Mouse (Mus musculus) urinary bladder, postnatal 14 days (tissue): ENCODE data around the gene Rai1.

ENCODE experiments used
- DNase-seq: peaks from one replicate; pipeline ENCODE4 v3.0.0; 2021; ENCODE audit warnings: low spot score

Gene Rai1

GRCm38 (mm10) chr11:60192534-60192933, 87.7 kb downstream of the Rai1 start:
- DNase-seq: no peak

GRCm38 (mm10) chr11:60193556-60193955, 88.7 kb downstream of the Rai1 start:
- DNase-seq: no peak

- no peak for DNase-seq
Observed at GRCm38 (mm10) chr11:60195108-60195507, 90.3 kb downstream of the Rai1 start.

DNA sequence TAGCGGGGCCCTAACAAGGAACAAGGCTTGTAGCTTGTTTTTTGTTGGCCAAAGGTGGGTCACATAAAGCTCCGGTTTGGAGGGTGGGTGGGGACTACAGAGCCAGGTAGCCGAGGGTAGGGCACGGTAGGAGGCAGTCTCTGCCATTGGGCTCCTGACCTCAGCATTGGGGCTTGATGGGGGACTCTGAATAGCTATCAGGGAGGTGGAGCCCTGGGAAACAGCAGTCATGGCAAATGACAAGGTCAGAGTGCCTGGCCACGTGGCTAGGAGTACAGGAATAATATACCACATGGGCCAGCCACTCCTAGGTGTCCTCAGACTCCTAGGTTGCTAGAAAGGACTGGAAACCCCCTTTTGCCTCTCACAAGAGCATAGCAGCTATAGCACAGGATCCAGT, 91.5 kb downstream of the Rai1 start:
- no peak for DNase-seq

DNA sequence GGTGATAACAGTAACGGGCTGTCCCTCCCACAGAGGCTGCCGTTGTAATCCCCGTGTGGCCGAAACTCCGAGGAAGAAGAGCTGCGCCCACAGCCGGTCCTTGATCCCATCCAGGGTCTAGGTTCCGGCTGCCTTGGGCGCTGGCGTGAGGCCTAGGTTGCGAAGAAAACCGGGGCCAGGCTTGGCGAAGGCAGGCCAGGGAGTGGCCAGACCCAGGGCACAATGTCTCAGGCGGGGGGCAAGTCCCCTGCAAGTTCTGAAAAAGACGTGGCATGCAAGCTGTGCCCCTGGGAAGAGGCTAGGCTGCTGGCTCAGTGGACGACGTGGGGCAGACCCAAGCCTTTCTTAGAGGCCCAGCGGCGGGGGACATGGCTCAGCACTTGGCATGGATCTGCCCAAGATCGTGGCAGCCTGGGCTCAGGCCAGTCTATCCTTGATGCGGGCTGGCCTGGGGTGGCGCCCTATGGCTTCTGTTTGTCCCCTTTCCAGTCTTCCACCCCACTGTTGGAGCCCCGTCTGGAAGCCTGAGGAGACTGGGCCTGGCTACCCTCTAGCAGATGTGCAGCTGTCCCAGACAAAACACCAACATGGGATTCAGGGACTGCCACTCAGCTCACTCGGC, 93.3 kb downstream of the Rai1 start:
- no peak for DNase-seq

DNA sequence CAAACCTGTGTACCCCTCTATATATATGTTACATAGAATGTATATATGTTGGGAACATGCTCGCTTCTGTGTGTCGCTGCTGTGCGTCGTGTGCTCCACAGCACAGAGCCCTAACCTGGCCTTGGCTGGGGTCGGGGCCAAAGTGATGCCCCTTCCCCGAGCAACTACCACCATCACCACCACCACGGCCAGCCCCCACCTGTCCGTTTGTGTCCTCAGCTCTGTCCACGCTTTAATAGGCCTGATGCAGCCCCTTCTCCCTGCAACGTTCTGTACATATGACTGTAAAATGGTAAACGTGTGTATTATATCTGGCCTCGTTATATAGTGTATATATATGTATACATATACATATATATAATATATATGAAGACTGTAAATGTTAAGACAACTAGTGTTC, 93.8 kb downstream of the Rai1 start:
- DNase-seq: no peak

- DNase-seq: peak; percentile 93
Observed at GRCm38 (mm10) chr11:60199702-60200184, 94.9 kb downstream of the Rai1 start.

DNA sequence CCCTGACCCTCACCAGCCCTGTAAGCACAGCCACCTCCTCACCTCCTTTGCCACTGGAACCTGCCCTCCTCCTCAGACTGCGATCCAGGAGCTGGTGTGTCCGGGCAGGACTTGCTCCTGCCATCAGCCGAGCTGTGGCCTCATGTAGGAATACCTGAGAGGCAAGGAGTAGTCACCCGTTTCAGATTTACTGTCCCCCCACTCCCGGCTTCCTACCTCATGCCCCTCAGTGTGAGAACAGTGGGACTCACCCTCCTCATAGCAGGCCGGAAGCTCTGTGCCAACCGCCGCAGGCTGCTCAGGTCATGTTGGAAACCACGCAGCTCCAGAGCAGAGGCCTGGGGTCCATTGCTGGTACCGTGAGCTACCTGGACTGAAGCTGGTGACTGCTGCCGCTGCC, 95.6 kb downstream of the Rai1 start:
- DNase-seq: no peak

GRCm38 (mm10) chr11:60202710-60203638, 98.2 kb downstream of the Rai1 start:
- DNase-seq: no peak

DNA sequence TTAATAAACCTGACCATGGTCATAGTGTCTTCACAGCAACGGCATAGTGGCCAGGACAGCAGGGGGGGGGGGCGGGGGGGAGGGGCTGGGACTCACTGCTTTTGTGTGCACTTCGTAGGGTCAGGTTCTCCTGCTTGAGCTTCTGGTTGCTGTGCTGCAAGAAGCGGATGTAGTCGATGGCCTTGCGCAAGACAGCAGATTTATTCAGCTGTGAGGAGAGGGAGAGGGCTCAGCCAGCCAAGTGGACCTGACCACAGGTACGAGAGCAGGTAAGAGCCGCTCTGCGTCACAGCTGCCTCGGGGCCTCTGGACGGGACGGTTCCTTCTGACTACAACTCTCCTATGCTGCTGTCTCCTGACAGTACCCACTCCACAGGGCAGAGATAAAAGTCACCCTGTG, 100.2 kb downstream of the Rai1 start:
- no peak for DNase-seq

DNA sequence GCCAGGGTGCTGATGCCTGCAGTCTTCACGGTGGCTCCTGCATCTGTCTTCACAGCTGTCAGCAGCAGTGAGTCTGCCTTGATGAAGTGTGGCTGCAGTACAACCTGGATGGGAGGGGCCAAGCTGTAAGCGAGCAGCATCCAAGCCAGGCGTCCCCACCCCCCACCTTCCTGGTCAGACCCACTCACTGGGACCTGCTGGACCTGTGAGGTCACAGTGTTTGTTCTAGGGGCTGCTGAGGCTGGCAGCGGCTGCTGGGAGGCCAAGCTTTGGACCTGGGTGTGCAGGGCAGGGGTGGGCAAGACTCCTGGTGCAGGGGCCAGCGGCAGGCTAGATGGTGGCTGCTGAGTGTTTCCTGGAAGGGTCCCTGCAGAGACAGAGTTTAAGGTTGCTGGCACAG, 101.4 kb downstream of the Rai1 start:
- no peak for DNase-seq

DNA sequence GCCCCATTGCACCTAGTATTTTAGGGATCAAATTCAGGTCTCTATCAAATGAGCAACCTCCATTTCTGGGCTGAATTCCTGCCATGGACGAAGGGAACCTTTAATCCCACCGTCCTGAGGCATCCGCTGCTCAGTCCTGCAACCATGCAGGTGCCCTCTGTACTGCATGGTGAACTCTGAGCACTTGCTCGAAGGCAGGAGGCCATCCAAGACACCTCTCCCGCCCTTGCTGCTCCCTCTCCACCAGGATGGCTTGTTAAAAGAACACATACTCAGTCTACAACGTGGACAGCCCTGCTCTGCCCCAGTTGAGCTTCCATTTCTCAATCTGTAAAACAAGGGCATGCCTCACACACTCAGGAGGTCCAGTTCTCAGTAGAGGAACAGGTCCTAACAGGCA, 103.4 kb downstream of the Rai1 start:
- DNase-seq: peak; percentile 49

- no peak for DNase-seq
Observed at GRCm38 (mm10) chr11:60208712-60209111, 103.9 kb downstream of the Rai1 start.

DNA sequence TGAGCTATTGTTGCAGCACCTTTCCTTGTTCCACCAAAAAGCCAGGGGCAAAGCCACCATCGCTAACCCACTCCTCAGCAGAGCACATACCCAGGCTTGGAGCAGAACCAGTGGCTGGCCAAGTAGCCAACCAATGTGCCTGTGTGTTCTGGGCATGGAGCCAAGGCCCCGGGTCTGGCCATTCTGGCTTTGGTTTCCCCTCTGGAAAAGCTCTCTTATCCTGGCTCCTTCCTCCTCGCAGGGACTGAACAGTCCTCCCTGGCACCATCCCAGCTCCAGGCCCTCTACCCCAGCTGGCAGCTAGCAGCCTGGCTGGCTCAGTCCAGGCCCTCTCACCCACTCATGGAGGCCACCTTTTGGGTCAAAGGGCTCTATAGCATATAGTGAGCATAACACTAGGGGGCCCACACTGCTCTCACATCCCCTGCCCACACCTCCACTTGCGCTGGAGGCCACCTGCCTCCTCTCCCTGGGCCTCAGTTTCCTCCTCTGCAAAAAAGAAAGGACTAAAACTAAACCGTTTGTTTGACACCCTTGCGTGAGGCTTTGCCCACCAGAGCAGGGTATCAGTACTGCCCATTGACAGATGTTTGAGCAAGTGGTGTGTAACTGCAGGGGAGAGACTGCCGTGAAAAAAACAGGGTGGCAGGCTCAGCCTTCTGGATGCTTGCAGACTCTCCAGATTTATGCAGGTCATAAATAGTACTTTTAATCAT, 104.6 kb downstream of the Rai1 start:
- DNase-seq: peak; percentile 79

DNA sequence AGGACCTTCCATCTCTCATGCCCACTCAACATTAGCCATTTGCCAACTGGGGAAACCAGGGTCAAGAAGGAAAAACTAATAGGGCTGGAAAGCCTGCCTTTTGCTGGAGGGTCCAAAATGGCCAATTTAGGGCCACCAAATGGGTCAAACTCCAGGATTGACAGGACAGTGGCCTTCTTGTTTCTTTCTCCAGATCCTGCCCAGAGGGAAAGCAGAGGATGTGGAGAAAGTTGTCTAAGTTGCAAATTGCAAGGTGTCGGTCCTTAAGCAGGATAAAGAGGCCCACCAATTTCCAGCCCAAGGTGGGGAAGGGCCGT, 105.1 kb downstream of the Rai1 start:
- no peak for DNase-seq

DNA sequence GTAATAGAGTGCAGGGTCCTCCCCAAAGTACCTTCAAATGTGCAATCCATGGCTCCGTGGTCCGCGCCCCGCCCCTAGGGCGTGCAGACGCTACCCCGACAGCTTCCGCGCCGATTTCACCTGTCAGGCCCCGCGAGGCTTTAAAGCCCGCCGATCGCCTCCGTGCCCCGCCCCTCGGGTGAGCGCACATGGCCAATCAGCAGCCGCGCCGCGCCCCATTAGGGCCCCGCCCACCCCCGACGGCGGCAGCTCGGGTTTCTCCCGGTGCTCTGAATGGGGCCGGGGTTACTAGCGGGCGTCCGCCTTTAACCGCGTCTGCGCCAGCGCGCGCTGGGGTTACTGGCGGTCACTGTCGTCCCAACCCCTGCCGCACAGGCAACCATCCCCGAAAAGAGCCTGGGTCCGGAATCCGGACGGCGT, 105.5 kb downstream of the Rai1 start:
- peak; percentile 97 for DNase-seq

DNA sequence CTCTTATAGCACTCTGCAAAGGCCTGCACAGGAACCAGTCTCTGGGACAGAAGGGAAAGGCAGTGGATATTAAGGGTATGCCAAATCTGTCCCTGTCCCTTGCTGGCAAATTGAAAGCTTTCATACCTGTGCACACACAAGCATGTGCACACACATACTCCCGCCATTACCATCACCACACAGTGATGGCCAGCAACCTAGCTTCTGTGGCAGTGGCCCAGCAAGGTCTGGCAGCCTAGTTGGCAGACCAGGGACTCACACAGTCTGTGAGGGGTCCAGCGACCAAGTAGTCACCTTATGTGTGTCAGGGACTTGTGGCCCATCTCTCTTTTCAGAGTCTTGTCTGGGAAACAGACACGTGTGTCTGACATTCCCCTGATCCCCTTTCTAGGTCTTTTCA, 106.3 kb downstream of the Rai1 start:
- no peak for DNase-seq

- no peak for DNase-seq
Observed at GRCm38 (mm10) chr11:60211761-60212160, 106.9 kb downstream of the Rai1 start.

DNA sequence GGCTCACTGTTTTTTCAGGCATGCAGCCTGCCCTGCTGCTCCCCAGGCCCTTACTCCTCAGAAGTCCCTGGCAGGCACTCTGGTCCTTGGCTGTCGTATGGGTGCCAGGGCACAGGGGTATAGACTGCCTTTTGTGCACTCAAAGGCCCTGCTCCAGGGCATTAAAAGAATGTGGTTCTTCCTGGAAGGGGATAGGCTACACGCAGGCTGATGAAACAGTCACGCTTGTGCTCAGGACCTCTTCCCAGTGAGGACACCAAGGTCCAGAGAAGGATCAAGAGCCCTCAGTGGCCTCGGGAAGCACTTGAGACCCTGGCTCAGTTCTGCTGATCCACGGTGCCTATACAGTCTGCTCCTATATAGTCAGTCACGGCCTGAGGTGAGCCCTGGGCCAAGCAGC, 108.5 kb downstream of the Rai1 start:
- DNase-seq: no peak

GRCm38 (mm10) chr11:60216671-60217070, 111.9 kb downstream of the Rai1 start:
- no peak for DNase-seq

GRCm38 (mm10) chr11:60217467-60217866, 112.7 kb downstream of the Rai1 start:
- no peak for DNase-seq

DNA sequence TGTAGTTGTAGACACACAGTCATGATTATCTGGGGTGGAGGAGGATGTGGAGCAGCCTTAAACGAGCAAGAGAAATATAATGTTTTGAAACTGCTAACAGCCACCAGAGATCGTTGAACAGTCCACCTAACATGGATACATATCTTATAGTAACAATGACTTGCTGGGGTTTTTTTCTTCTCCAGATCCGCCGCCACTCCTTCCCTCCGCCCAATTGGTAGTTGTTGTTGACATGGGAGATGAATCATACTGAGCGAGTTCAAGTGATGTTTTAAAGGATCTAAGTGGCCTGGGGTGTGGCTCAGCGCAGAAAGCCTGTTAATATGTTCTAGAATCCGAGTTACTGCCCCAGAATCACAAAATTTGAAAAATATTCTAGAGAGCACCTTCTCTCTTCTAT, 114.8 kb downstream of the Rai1 start:
- DNase-seq: peak; percentile 62

DNA sequence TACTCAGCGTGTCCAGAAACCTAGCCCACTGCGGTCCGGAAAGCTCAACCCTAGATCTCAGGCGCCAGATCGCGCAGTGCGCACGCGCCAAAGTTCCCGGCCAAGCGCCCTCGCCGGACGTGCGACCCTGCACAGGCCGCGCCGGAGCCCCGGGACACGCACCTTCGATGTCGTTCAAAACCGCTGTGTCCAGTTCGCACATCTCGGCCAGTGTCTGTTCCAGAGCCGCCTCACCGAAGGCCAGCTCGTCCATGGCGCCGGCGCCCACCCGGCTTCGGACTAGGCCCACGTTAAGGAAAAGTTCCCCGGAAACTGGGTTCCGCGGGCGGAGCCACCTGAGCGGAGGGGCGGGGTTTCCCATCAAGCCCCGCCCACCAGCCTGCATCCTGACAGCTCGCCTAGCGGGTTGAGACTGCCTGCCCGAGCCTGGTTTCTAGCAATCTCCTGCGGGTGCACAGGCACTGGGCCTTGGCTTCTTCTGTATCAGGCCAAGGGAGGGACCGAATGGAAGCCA, 115.5 kb downstream of the Rai1 start:
- peak; percentile 93 for DNase-seq
